Mouse (Mus musculus): Measurements from ENCODE around the gene Tbc1d10b. TPM values are rescaled to one million over a fixed set of nuclear protein-coding genes. Genes with fewer than 3 reads are reported as not detected.

The Tbc1d10b gene
- polyA plus RNA-seq, 1 experiment: 44.1 TPM

DNA sequence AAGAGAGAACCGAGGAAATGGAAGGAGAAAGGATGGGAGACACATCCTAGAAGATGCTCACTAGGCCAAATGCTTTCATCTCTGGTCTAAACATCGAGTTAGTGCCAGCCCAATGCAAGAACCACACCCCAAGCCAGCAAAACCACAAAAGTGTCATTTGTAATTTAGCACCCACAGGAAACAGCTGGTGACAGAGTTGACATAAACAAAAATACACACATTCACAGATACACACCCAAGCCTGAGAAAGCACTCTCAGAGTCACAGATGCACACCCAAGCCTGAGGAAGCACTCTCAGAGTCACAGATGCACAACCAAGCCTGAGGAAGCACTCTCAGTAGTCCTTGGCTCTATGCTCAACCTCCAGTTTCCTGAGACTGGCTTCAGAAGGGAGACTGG is 27.5 kb downstream of the Tbc1d10b start:
- no peaks in the 10 kb centered on the region for H3K27me3 ChIP-seq (ENCODE audit: control insufficient read depth, insufficient read depth, low read length)
- H3K27ac ChIP-seq (ENCODE audit: insufficient read depth, low read depth, low read length): no peak overlapping the region
- TF ChIP-seq CTCF (IDR thresholded peaks at IDR 0.05; ENCODE audit: extremely low read depth, insufficient read length, insufficient replicate concordance, low read depth, low read length) (no peak), POLR2A (IDR thresholded peaks at IDR 0.05; ENCODE audit: low read depth, low read length) (no peak)
- no peaks in the 10 kb centered on the region for H3K36me3 ChIP-seq (ENCODE audit: control insufficient read depth, insufficient read depth, low read length)
- H3K4me3 ChIP-seq (ENCODE audit: low read depth, low read length): no peak overlapping the region
- 45% methylated on average over 2 of the region's 2 CpGs for WGBS
- H3K4me1 ChIP-seq (ENCODE audit: control insufficient read depth, insufficient read depth, insufficient read length, low read length): peaks cover 7% of the 10 kb centered on the region; the same call in 1 of the 2 replicates

- H3K27me3 ChIP-seq (ENCODE audit: control insufficient read depth, insufficient read depth, low read length): no peaks in the 10 kb centered on the region
- no peak overlapping the region for H3K27ac ChIP-seq (ENCODE audit: insufficient read depth, low read depth, low read length)
- H3K4me3 ChIP-seq (ENCODE audit: low read depth, low read length): no peak overlapping the region
- H3K36me3 ChIP-seq (ENCODE audit: control insufficient read depth, insufficient read depth, low read length): no peaks in the 10 kb centered on the region
- no peak for TF ChIP-seq CTCF (IDR thresholded peaks at IDR 0.05; ENCODE audit: extremely low read depth, insufficient read length, insufficient replicate concordance, low read depth, low read length)
- TF ChIP-seq POLR2A (IDR thresholded peaks at IDR 0.05; ENCODE audit: low read depth, low read length): no peak
- peaks cover 4% of the 10 kb centered on the region; the same call in 1 of the 2 replicates for H3K4me1 ChIP-seq (ENCODE audit: control insufficient read depth, insufficient read depth, insufficient read length, low read length)
- WGBS: 63% methylated on average over 4 of the region's 4 CpGs
Measured at GRCm38 (mm10) chr7:127176937-127177336, 31.3 kb downstream of the Tbc1d10b start.

- TF ChIP-seq POLR2A (IDR thresholded peaks at IDR 0.05; ENCODE audit: low read depth, low read length) (no peak), CTCF (IDR thresholded peaks at IDR 0.05; ENCODE audit: extremely low read depth, insufficient read length, insufficient replicate concordance, low read depth, low read length) (no peak)
- Histone ChIP-seq H3K27me3 (ENCODE audit: control insufficient read depth, insufficient read depth, low read length) (no peaks in the 10 kb centered on the region), H3K36me3 (ENCODE audit: control insufficient read depth, insufficient read depth, low read length) (no peaks in the 10 kb centered on the region), H3K27ac (ENCODE audit: insufficient read depth, low read depth, low read length) (no peak overlapping the region), H3K4me1 (ENCODE audit: control insufficient read depth, insufficient read depth, insufficient read length, low read length) (no peaks in the 10 kb centered on the region), H3K4me3 (ENCODE audit: low read depth, low read length) (no peak overlapping the region)
- WGBS: 71% methylated on average over 5 of the region's 5 CpGs
Measured at GRCm38 (mm10) chr7:127166501-127166900, 41.8 kb downstream of the Tbc1d10b start.

DNA sequence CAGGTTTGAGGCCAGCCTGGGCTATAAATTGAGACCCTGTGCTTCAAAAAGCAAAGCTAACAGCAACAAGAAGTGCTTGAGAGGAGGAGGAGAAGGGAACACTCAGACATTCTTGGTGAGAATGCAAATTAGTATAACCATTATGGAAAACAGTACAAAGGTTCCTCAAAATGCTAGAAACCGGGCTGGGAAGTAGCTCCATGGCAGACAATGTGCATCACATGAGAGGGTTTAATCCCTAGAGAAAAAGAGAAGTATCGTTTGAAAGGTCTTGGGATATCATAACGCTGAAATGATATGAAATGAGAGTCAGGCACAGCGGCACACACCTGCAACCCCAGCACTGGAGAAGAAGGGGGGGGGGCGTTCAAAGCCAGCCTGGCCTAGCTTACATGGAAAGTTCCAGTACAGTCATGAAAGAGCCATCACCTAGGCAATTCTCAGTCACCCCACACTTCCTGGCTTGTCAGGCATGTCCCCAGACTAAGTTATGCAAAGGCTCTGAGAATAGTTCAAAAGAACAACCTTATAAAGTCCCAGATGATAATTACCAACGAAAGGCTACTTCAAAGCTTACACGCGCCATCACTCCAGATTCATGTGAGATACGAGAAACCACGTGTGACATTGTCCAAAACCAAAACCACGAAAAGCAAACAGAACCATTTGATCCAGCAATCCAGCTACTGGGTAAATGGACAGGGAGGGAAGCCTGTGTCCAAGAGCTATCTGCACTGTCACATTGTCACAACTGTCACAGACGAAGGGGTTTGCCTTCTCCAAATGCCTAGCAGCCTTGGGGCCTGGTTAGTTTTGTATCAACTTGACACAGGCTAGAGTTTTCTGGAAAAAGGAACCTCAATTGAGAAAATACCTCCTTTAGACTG is 42.4 kb downstream of the Tbc1d10b start:
- 77% methylated on average over 12 of the region's 12 CpGs for WGBS
- no peaks in the 10 kb centered on the region for H3K4me1 ChIP-seq (ENCODE audit: control insufficient read depth, insufficient read depth, insufficient read length, low read length)
- H3K4me3 ChIP-seq (ENCODE audit: low read depth, low read length): no peak overlapping the region
- no peak for TF ChIP-seq POLR2A (IDR thresholded peaks at IDR 0.05; ENCODE audit: low read depth, low read length)
- no peak for TF ChIP-seq CTCF (IDR thresholded peaks at IDR 0.05; ENCODE audit: extremely low read depth, insufficient read length, insufficient replicate concordance, low read depth, low read length)
- no peaks in the 10 kb centered on the region for H3K36me3 ChIP-seq (ENCODE audit: control insufficient read depth, insufficient read depth, low read length)
- no peaks in the 10 kb centered on the region for H3K27me3 ChIP-seq (ENCODE audit: control insufficient read depth, insufficient read depth, low read length)
- H3K27ac ChIP-seq (ENCODE audit: insufficient read depth, low read depth, low read length): no peak overlapping the region

DNA sequence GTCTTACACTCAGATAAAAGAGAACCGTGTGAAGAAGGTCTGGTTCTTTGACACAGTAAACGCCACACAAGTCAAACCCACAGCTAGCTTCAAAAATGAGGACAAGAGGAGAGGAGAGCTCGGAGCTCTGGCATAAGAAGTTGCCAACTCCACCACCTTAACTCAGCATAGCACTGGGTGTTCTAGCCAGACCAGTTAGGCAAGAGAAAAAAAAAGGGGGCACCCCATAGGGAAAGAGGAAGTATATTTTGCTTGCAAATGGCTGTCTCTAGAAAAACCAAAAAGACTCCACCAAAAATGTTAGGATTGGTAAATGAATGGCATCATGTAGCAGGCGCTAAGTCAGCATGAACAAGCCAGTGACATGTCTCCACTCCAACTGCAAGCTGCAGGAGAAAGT is 44.3 kb downstream of the Tbc1d10b start:
- H3K27ac ChIP-seq (ENCODE audit: insufficient read depth, low read depth, low read length): no peak overlapping the region
- TF ChIP-seq POLR2A (IDR thresholded peaks at IDR 0.05; ENCODE audit: low read depth, low read length): no peak
- TF ChIP-seq CTCF (IDR thresholded peaks at IDR 0.05; ENCODE audit: extremely low read depth, insufficient read length, insufficient replicate concordance, low read depth, low read length): no peak
- WGBS: 84% methylated on average over 4 of the region's 4 CpGs

DNA sequence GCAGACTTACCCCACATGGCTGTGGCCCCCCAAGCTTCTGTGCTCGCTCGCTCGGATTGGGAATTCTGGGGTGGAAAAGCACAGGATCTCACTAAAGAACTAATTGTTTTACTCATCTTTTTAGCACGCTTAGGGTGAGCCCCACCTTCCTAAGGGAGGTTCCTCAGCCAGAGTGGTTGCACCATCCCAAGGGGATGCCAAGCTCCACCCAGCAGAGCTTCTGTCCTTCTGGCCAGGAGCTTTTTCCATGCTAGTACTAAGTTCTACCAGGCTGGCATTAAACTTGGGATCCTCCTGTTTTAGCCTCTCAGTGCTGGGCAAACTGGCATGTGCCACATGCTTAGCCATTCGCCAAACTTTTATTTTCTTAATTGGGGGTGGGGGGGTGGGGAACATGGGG is 45.7 kb downstream of the Tbc1d10b start:
- H3K4me1 ChIP-seq (ENCODE audit: control insufficient read depth, insufficient read depth, insufficient read length, low read length): no peaks in the 10 kb centered on the region
- TF ChIP-seq POLR2A (IDR thresholded peaks at IDR 0.05; ENCODE audit: low read depth, low read length) (no peak), CTCF (IDR thresholded peaks at IDR 0.05; ENCODE audit: extremely low read depth, insufficient read length, insufficient replicate concordance, low read depth, low read length) (no peak)
- no peaks in the 10 kb centered on the region for H3K36me3 ChIP-seq (ENCODE audit: control insufficient read depth, insufficient read depth, low read length)
- no peaks in the 10 kb centered on the region for H3K27me3 ChIP-seq (ENCODE audit: control insufficient read depth, insufficient read depth, low read length)
- no peak overlapping the region for H3K27ac ChIP-seq (ENCODE audit: insufficient read depth, low read depth, low read length)
- no peak overlapping the region for H3K4me3 ChIP-seq (ENCODE audit: low read depth, low read length)
- WGBS: 78% methylated on average over 5 of the region's 5 CpGs

More for the DNA sequence above, 44.3 kb downstream of the Tbc1d10b start:
- no peaks in the 10 kb centered on the region for H3K27me3 ChIP-seq (ENCODE audit: control insufficient read depth, insufficient read depth, low read length)
- no peaks in the 10 kb centered on the region for H3K36me3 ChIP-seq (ENCODE audit: control insufficient read depth, insufficient read depth, low read length)
- no peaks in the 10 kb centered on the region for H3K4me1 ChIP-seq (ENCODE audit: control insufficient read depth, insufficient read depth, insufficient read length, low read length)
- H3K4me3 ChIP-seq (ENCODE audit: low read depth, low read length): no peak overlapping the region

GRCm38 (mm10) chr7:127157548-127157947 is 50.7 kb downstream of the Tbc1d10b start:
- TF ChIP-seq CTCF (IDR thresholded peaks at IDR 0.05; ENCODE audit: extremely low read depth, insufficient read length, insufficient replicate concordance, low read depth, low read length) (no peak), POLR2A (IDR thresholded peaks at IDR 0.05; ENCODE audit: low read depth, low read length) (no peak)
- Histone ChIP-seq H3K36me3 (ENCODE audit: control insufficient read depth, insufficient read depth, low read length) (no peaks in the 10 kb centered on the region), H3K4me3 (ENCODE audit: low read depth, low read length) (no peak overlapping the region), H3K4me1 (ENCODE audit: control insufficient read depth, insufficient read depth, insufficient read length, low read length) (no peaks in the 10 kb centered on the region), H3K27me3 (ENCODE audit: control insufficient read depth, insufficient read depth, low read length) (no peaks in the 10 kb centered on the region), H3K27ac (ENCODE audit: insufficient read depth, low read depth, low read length) (no peak overlapping the region)
- 82% methylated on average over 4 of the region's 4 CpGs for WGBS

All from small intestine, adult 2 months (tissue).